Mouse (Mus musculus) olfactory bulb, adult 2 months (tissue): ENCODE results near the gene Cstf2. TPM values are rescaled to one million over a fixed set of nuclear protein-coding genes. Genes with fewer than 3 reads are reported as not detected.

ENCODE experiments used
- H3K27ac ChIP-seq: fragments of 200-500 bp; 2 replicates; pipeline ENCODE4 v1.5.1; 2012; ENCODE audit warnings: low read depth, low read length; ENCODE audit not compliant: insufficient read depth
- H3K4me1 ChIP-seq: fragments of 200-500 bp; 2 replicates; pipeline ENCODE4 v1.6.1; 2012; ENCODE audit warnings: low read length; ENCODE audit not compliant: control insufficient read depth, insufficient read depth
- H3K4me3 ChIP-seq: fragments of 200-500 bp; 2 replicates; pipeline ENCODE4 v1.5.1; 2012; ENCODE audit warnings: mild to moderate bottlenecking, low read depth, low read length, moderate library complexity; ENCODE audit not compliant: insufficient read depth
- CTCF ChIP-seq: fragments of 200-500 bp; IDR thresholded peaks from 2 replicates; pipeline ENCODE4 v1.5.1; 2012; ENCODE audit warnings: low read depth, mild to moderate bottlenecking, low read length, moderate library complexity; ENCODE audit not compliant: insufficient read depth
- POLR2A ChIP-seq: fragments of 200-500 bp; IDR thresholded peaks from 2 replicates; pipeline ENCODE4 v1.6.1; 2012; ENCODE audit warnings: mild to moderate bottlenecking, low read depth, low read length, moderate library complexity; ENCODE audit not compliant: insufficient read depth
- WGBS: fragments of 180-500 bp; shearing (Covaris S2); methylation state at CpG from one replicate; pipeline ENCODE4 v1.1.7; 2018; 5-methylcytosine and 5-hydroxymethylcytosine counted together
- polyA plus RNA-seq: library from polyadenylated mRNA; stranded (reverse); fragments of >200 nt; gene quantifications from 2 replicates; pipeline ENCODE4 v1.2.4, GENCODE M21; 2012; ENCODE audit warnings: low replicate concordance; ENCODE audit not compliant: missing spikeins, insufficient read depth, insufficient read length

Gene Cstf2
- polyA plus RNA-seq = not detected in 2 replicates

GRCm38 (mm10) chrX:134058987-134059712 is at the start of gene Cstf2:
Gene Cstf2, plus strand, starts transcription at chrX:134059187.
- Histone ChIP-seq H3K4me1 (no peaks in the 10 kb centered on the region), H3K4me3 (peak within 1 kb of the TSS; percentile 89), H3K27ac (peak within 1 kb of the TSS; percentile 82)
- 20% methylated on average over 69 of the region's 77 CpGs for WGBS
- TF ChIP-seq POLR2A = peak; percentile 51; the same call in 1 of the 2 replicates
- TF ChIP-seq CTCF = no peak

GRCm38 (mm10) chrX:134019005-134019404 is 40.0 kb upstream of the Cstf2 start:
- TF ChIP-seq POLR2A = no peak
- TF ChIP-seq CTCF = no peak
- WGBS = 16% methylated on average over 9 of the region's 9 CpGs
- no peak overlapping the region for H3K27ac ChIP-seq
- H3K4me1 ChIP-seq = no peaks in the 10 kb centered on the region
- H3K4me3 ChIP-seq = no peak overlapping the region

GRCm38 (mm10) chrX:134020664-134021063 is 38.3 kb upstream of the Cstf2 start:
- Histone ChIP-seq H3K4me3 (no peak overlapping the region), H3K4me1 (no peaks in the 10 kb centered on the region), H3K27ac (no peak overlapping the region)
- WGBS = 48% methylated on average over 5 of the region's 5 CpGs
- TF ChIP-seq POLR2A = no peak
- no peak for TF ChIP-seq CTCF

- H3K4me3 ChIP-seq = no peak overlapping the region
- 75% methylated on average over 1 of the region's 1 CpGs for WGBS
- no peak overlapping the region for H3K27ac ChIP-seq
- no peak for TF ChIP-seq CTCF
- TF ChIP-seq POLR2A = no peak
- no peaks in the 10 kb centered on the region for H3K4me1 ChIP-seq
Measured at GRCm38 (mm10) chrX:134048994-134049393, 10.0 kb upstream of the Cstf2 start.

- TF ChIP-seq CTCF = no peak
- TF ChIP-seq POLR2A = no peak
- WGBS = 75% methylated on average over 2 of the region's 2 CpGs
- Histone ChIP-seq H3K4me1 (no peaks in the 10 kb centered on the region), H3K4me3 (no peak overlapping the region), H3K27ac (no peak overlapping the region)
Measured at GRCm38 (mm10) chrX:134056897-134057296, 2.1 kb upstream of the Cstf2 start.

- TF ChIP-seq POLR2A (no peak), CTCF (no peak)
- 41% methylated on average over 14 of the region's 14 CpGs for WGBS
- no peaks in the 10 kb centered on the region for H3K4me1 ChIP-seq
- H3K27ac ChIP-seq = no peak overlapping the region
- H3K4me3 ChIP-seq = peak overlapping the region; percentile 13; the same call in 1 of the 2 replicates
Measured at GRCm38 (mm10) chrX:134058040-134058875, 729 bp upstream of the Cstf2 start.

- WGBS = 13% methylated on average over 10 of the region's 10 CpGs
- TF ChIP-seq CTCF (no peak), POLR2A (no peak)
- H3K4me3 ChIP-seq = peak overlapping the region; percentile 89
Measured at GRCm38 (mm10) chrX:134059764-134060163, 777 bp downstream of the Cstf2 start.

GRCm38 (mm10) chrX:134085453-134085852 is 26.5 kb downstream of the Cstf2 start:
- H3K4me1 ChIP-seq = no peaks in the 10 kb centered on the region
- H3K4me3 ChIP-seq = no peak overlapping the region
- H3K27ac ChIP-seq = no peak overlapping the region
- WGBS = 23% methylated on average over 1 of the region's 1 CpGs
- TF ChIP-seq POLR2A (no peak), CTCF (no peak)

More at GRCm38 (mm10) chrX:134059764-134060163, 777 bp downstream of the Cstf2 start:
- H3K4me1 ChIP-seq = no peaks in the 10 kb centered on the region
- peak overlapping the region; percentile 82; the same call in 1 of the 2 replicates for H3K27ac ChIP-seq

- TF ChIP-seq POLR2A = no peak
- no peak for TF ChIP-seq CTCF
Measured at GRCm38 (mm10) chrX:134102641-134103040, 43.7 kb downstream of the Cstf2 start.

More at GRCm38 (mm10) chrX:134102641-134103040, 43.7 kb downstream of the Cstf2 start:
- H3K4me3 ChIP-seq = no peak overlapping the region
- no peak overlapping the region for H3K27ac ChIP-seq
- WGBS = 55% methylated on average over 2 of the region's 2 CpGs
- no peaks in the 10 kb centered on the region for H3K4me1 ChIP-seq
